Mouse (Mus musculus): ENCODE results near the gene Khdc4. TPM values are rescaled to one million over a fixed set of nuclear protein-coding genes. Genes with fewer than 3 reads are reported as not detected.

Khdc4 gene
- total RNA-seq, 4 experiments from 2014 or later: 46.2 to 57.4 (median 51.3) TPM

- DNase-seq (ENCODE audit: low spot score in 2 of 2): no peak
These were observed 32.2 kb downstream of the Khdc4 start for GRCm38 (mm10) chr3:88717831-88718230.

- DNase-seq (ENCODE audit: low spot score in 2 of 2): no peak
These were observed 33.5 kb downstream of the Khdc4 start for GRCm38 (mm10) chr3:88719098-88719497.

- DNase-seq (ENCODE audit: low spot score in 2 of 2): no peak
These were observed 51.0 kb downstream of the Khdc4 start for GRCm38 (mm10) chr3:88736556-88736955.

GRCm38 (mm10) chr3:88738641-88739040 lies 53.0 kb downstream of the Khdc4 start:
- no peak for DNase-seq (ENCODE audit: low spot score in 2 of 2)

GRCm38 (mm10) chr3:88740147-88740546 lies 54.5 kb downstream of the Khdc4 start:
- DNase-seq (ENCODE audit: low spot score in 2 of 2): no peak

- no peak for DNase-seq (ENCODE audit: low spot score in 2 of 2)
These were observed 59.9 kb downstream of the Khdc4 start for GRCm38 (mm10) chr3:88745534-88745933.

- no peak for DNase-seq (ENCODE audit: low spot score in 2 of 2)
These were observed 60.7 kb downstream of the Khdc4 start for GRCm38 (mm10) chr3:88746139-88746870.

GRCm38 (mm10) chr3:88746871-88747231 lies 61.2 kb downstream of the Khdc4 start:
- DNase-seq (ENCODE audit: low spot score in 2 of 2): no peak

- no peak for DNase-seq (ENCODE audit: low spot score in 2 of 2)
These were observed 68.7 kb downstream of the Khdc4 start for GRCm38 (mm10) chr3:88754283-88754682.

GRCm38 (mm10) chr3:88755541-88755940 lies 69.9 kb downstream of the Khdc4 start:
- no peak for DNase-seq (ENCODE audit: low spot score in 2 of 2)

GRCm38 (mm10) chr3:88756276-88756675 lies 70.7 kb downstream of the Khdc4 start:
- DNase-seq (ENCODE audit: low spot score in 2 of 2): no peak

- DNase-seq (ENCODE audit: low spot score in 2 of 2): peak; percentile 62 to 91
These were observed 72.5 kb downstream of the Khdc4 start for GRCm38 (mm10) chr3:88758045-88758500.

GRCm38 (mm10) chr3:88761619-88762018 lies 76.0 kb downstream of the Khdc4 start:
- no peak for DNase-seq (ENCODE audit: low spot score in 2 of 2)

GRCm38 (mm10) chr3:88762401-88762831 lies 76.8 kb downstream of the Khdc4 start:
- no peak for DNase-seq (ENCODE audit: low spot score in 2 of 2)

Other genes with a start within 250 kb of the Khdc4 start
- 10 to 100 TPM; 63.2 to 71.4 (median 66.8) TPM for gene Sema4a, start 224.6 kb upstream of the Khdc4 start, total RNA-seq (2022)
- gene Lmna, start 175.8 kb upstream of the Khdc4 start, total RNA-seq (2022): 10 to 100 TPM; 50.1 to 67.5 (median 60.3) TPM
- gene Mex3a, start 153.4 kb upstream of the Khdc4 start, total RNA-seq (2022): 1 to 10 TPM; 2.3 to 3.1 (median 2.6) TPM
- gene Rab25, start 137.5 kb upstream of the Khdc4 start, total RNA-seq (2022): not detected
- 100 to 1,000 TPM; 102 to 133 (median 110) TPM for gene Lamtor2, start 132.7 kb upstream of the Khdc4 start, total RNA-seq (2022)
- 100 to 1,000 TPM; 121 to 142 (median 129) TPM for gene Ubqln4, start 132.0 kb upstream of the Khdc4 start, total RNA-seq (2022)
- 10 to 100 TPM; 85.5 to 93.2 (median 89.8) TPM for gene Ssr2, start 109.9 kb upstream of the Khdc4 start, total RNA-seq (2022)
- gene Arhgef2, start 79.8 kb upstream of the Khdc4 start, total RNA-seq (2022): 100 to 1,000 TPM; 228 to 247 (median 232) TPM
- gene Rxfp4, start 32.7 kb upstream of the Khdc4 start, total RNA-seq (2022): not detected
- 10 to 100 TPM; 36.3 to 42.0 (median 40.6) TPM for gene Rit1, start 31.0 kb downstream of the Khdc4 start, total RNA-seq (2022)
- gene Syt11, start 89.4 kb downstream of the Khdc4 start, total RNA-seq (2022): 100 to 1,000 TPM; 529 to 574 (median 545) TPM
- 10 to 100 TPM; 40.9 to 46.8 (median 43.8) TPM for gene Gon4l, start 149.4 kb downstream of the Khdc4 start, total RNA-seq (2022)
- gene Msto1, start 228.2 kb downstream of the Khdc4 start, total RNA-seq (2022): 10 to 100 TPM; 21.4 to 25.6 (median 23.9) TPM